Mouse (Mus musculus): Measurements from ENCODE around the gene 1600014C10Rik.

1600014C10Rik gene

DNA sequence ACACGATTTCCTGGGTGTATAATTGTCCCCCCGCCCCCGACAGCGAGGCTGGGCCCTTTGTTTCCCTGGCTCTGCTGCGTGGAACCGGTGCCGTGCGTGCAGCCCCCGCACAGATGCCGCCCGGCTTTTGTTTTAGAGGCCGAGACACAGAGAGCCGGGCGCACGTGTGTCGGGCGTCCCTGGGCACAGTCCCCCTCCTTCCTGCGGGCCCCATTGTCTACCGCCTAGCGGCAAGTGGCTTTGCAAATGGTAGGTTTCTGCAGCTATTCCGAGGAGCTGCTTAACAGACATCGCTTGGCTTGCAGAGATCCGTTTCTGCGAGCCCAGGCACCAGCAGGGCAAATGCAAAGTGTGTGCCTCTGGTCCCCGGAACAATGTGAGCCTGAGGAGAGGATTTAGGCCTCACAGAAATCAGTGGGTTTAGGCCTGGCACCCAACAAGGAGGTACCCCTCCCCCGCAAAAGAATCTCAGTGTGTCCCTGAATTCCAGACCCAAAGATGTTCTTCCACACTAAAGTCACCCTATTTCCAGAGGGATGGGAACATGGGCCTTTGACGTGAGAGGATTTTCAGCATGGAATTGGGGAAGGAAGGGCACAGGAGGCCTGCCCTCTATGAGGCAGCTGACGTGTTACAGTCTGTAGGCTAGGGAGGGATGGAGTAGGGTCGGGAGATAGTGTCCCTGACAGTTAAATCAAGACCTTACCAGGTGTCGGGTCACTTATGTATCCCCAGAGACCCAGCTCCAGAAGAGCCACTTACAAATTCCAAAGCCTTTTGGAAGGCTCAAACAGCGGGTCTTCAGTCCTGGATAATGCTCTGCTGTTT is 8.5 kb upstream of the 1600014C10Rik start:
- ChIA-PET POLR2A (interaction anchor here in 3 of 4 experiments (0.6 to 2.4 kb wide), 9 partner anchors 8 to 96 kb away, joined by 3 to 12 read pairs (median 3); partner anchors contain the start of genes 1600014C10Rik (in 2 of the 3), Plekhf1 (in 1 of the 3) and Pop4 (in 1 of the 3)), CTCF (interaction anchor here (0.6 to 4.5 kb wide), 11 partner anchors 8 to 96 kb away, joined by 3 to 29 read pairs (median 4); partner anchors contain the start of gene 1600014C10Rik (in 2 of the 4))

GRCm38 (mm10) chr7:38176056-38176455 is 7.0 kb upstream of the 1600014C10Rik start:
- CTCF ChIA-PET: interaction anchor here (0.6 to 4.1 kb wide), 7 partner anchors 8 to 91 kb away, joined by 3 to 28 read pairs (median 3); partner anchors contain the start of gene 1600014C10Rik (in 1 of the 4)
- POLR2A ChIA-PET: interaction anchor here in 3 of 4 experiments (0.6 to 2.4 kb wide), 4 partner anchors 8 to 218 kb away, joined by 3 to 12 read pairs (median 4); no protein-coding TSS in a partner anchor

DNA sequence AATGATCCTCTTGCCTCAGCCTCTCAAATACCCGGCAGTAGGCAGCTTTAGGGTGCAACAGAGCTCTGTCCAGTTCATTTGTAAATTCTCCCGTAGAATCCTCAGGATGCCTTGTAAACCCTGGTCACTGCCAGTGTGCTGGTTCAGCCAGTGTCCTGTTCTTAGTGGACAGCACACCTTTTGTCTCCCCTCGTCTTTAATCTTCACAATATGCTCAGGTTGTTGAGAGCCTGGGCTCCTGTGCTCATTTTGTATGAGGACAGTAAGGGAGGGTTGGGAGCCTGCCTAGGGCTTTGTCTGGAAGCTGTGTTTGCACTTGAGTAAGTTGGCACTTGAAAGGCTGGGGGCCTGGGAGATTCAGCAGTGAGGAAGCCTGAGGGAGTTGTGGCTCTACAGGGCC is 3.1 kb upstream of the 1600014C10Rik start:
- ChIA-PET CTCF (interaction anchor here (0.5 to 1.5 kb wide), 6 partner anchors 8 to 87 kb away, joined by 3 to 12 read pairs (median 4); no protein-coding TSS in a partner anchor), POLR2A (interaction anchor here in 1 of 4 experiments (0.6 kb wide), 1 partner anchor 91 kb away, joined by 4 read pairs; no protein-coding TSS in a partner anchor)

DNA sequence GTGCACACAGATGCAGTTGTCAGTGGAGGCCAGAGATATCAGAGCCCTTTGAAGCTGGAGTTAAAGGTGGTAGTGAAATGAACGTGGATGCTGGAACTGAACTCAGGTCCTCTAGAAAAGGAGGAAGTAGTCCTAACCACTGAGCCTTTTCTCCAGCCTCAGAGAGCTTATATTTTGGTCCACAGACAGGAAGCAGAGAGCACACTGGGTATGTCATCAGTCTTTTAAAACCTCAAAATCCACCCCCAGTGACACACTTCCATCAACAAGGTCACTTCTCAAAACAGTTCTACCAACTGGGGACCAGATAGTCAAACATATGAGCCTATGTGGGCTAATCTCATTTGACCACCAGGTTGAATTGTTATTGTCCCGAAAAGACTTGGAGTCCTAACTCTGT is 1.7 kb upstream of the 1600014C10Rik start:
- ChIA-PET POLR2A (interaction anchor here in 3 of 4 experiments (0.6 to 3.5 kb wide), 5 partner anchors 15 to 821 kb away, joined by 7 to 37 read pairs (median 14); partner anchors contain the start of gene Pop4 (in 2 of the 3)), CTCF (interaction anchor here (0.7 to 4.4 kb wide), 19 partner anchors 8 to 451 kb away, joined by 3 to 111 read pairs (median 14); partner anchors contain the start of gene Pop4 (in 1 of the 4))

DNA sequence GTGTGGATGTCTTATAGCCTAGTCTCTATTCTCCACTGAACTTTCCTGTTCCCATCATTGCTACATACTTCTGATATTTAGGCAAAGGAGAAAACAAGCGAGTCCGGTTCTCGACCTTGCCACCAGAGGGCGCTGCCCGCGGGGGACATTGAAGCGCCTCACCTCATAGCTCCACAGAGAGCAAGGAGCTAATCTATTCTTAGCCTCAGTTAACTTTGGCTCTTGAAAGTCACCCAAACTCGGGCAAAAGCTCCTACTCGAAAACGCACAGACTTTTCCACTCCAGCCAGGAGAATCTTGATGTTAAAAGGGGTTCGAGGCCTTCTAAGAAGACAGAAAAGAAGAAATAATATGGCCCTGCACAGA is 438 bp upstream of the 1600014C10Rik start:
- ChIA-PET CTCF (interaction anchor here (0.5 to 4.4 kb wide), 71 partner anchors 9 to 163 kb away, joined by 3 to 111 read pairs (median 4); partner anchors contain the start of genes Pop4 (in 3 of the 4), Plekhf1 (in 2 of the 4) and Ccne1 (in 1 of the 4)), POLR2A (interaction anchor here (0.6 to 3.5 kb wide), 23 partner anchors 8 to 164 kb away, joined by 3 to 37 read pairs (median 8); partner anchors contain the start of genes Pop4 (in 2 of the 4) and Plekhf1 (in 1 of the 4))

GRCm38 (mm10) chr7:38183709-38184417 is 846 bp downstream of the 1600014C10Rik start:
- CTCF ChIA-PET: interaction anchor here (0.5 to 4.4 kb wide), 49 partner anchors 7 to 249 kb away, joined by 3 to 111 read pairs (median 5); partner anchors contain the start of gene Pop4 (in 2 of the 4)
- POLR2A ChIA-PET: interaction anchor here in 3 of 4 experiments (0.5 to 3.5 kb wide), 40 partner anchors 9 to 1336 kb away, joined by 3 to 37 read pairs (median 4); partner anchors contain the start of genes Pop4 (in 2 of the 3), Ccne1 (in 1 of the 3) and Plekhf1 (in 1 of the 3)

DNA sequence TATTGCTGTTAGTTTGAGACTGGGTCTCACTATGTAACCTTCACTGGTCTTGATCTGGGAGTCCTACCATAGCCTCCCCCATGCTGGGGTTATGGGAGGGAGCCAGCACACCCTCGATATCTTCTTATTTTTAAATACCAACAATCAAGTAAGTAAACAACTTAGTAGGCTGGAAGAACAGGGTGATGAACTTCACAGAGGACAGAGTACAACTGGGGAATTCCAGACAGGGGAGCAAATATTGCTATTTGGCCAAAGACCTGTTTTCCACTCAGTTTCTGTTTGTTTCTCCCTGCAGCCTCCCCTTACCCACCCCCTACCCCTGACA is 1.4 kb downstream of the 1600014C10Rik start:
- CTCF ChIA-PET: interaction anchor here in 3 of 4 experiments (0.5 to 4.4 kb wide), 21 partner anchors 9 to 123 kb away, joined by 3 to 111 read pairs (median 10); no protein-coding TSS in a partner anchor
- POLR2A ChIA-PET: interaction anchor here in 3 of 4 experiments (0.5 to 3.5 kb wide), 23 partner anchors 9 to 1335 kb away, joined by 3 to 37 read pairs (median 5); partner anchors contain the start of genes Pop4 (in 2 of the 3) and Plekhf1 (in 1 of the 3)

- POLR2A ChIA-PET: interaction anchor here in 3 of 4 experiments (1.0 to 3.3 kb wide), 8 partner anchors 9 to 82 kb away, joined by 4 to 19 read pairs (median 7); partner anchors contain the start of gene Plekhf1 (in 1 of the 3)
- CTCF ChIA-PET: interaction anchor here in 3 of 4 experiments (0.5 to 4.2 kb wide), 8 partner anchors 11 to 81 kb away, joined by 3 to 111 read pairs (median 20); no protein-coding TSS in a partner anchor
Observed at GRCm38 (mm10) chr7:38184786-38185185, 1.8 kb downstream of the 1600014C10Rik start.

DNA sequence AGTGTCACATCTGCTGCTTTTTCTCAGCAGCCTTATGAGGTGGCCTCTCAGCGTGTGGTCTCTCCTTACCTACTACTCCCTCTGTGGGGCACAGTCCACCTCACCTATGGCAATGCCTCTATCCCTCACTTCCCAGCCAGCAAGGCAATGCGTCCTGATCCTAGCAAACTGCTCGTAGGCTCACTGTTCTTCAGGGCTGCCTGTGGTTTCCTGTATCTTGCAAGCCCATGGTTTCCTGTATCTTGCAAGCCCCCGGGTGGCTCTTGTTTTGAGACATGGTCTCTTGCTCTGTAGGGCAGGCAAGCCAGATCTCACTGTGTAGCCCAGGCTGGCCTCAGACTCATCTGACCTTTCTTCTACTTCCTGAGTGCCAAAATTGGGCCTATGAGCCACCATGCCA is 3.8 kb downstream of the 1600014C10Rik start:
- POLR2A ChIA-PET: no interaction called here

DNA sequence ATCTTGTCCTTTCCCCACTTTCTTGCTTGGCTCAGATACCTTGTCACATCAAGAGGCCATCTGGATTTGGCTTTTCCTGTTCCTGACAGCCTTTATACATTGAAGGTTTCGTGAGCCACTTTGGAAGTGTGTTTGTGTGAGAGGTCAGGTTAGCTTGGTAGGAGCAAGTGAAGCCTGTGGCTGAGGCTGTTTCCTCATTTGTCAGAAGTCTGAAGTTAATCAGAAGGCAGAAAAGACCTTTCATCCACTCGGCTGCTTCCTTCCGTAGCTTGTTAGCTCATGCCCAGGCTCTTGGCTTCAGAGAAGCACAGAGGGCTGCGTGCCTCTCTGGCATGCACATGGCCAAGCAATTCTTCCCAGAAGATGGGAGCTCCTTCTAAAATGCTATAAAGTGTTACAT is 4.8 kb downstream of the 1600014C10Rik start:
- ChIA-PET CTCF (interaction anchor here (0.7 to 5.3 kb wide), 5 partner anchors 12 to 202 kb away, joined by 3 to 61 read pairs (median 3); no protein-coding TSS in a partner anchor), POLR2A (no interaction called here)

More for the DNA sequence above, 3.8 kb downstream of the 1600014C10Rik start:
- CTCF ChIA-PET: interaction anchor here in 3 of 4 experiments (0.6 to 5.3 kb wide), 4 partner anchors 14 to 1530 kb away, joined by 3 to 61 read pairs (median 4); no protein-coding TSS in a partner anchor

DNA sequence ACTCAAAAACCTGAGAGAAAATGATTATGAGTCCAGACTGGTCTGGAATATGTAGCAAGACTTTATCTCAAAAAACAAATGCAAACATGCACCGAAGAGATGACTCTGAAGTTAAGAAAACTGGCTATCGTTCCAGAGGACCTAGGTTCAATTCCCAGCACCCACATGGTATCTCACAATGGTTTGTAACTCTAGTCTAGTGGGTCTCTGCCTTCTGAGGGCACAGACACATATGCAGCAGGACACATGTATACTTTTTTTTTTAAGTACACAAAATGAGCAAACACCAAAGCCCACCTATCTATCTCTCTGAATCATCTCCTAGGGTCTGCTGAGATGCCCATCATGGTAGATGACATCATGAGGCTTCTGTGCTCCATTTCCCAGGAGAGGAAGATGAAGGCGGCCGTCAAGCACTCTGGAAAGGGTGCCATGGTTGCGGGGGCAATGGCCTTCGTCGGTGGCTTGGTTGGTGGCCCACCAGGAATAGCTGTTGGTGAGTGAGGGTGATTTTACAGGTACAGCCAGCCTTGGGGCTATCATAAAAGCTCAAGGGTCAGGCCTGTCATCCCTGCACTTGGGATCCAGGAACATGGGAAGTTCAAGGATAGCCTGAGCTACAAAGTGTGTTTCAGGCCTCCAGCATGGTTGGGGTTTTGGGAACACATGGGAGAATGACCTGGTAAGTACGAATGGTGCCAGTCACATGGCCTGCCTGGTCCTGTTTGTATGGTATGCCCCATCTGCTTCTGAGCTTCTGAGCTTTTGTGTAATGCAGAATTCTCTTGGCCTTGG is 5.5 kb downstream of the 1600014C10Rik start:
- POLR2A ChIA-PET: no interaction called here

DNA sequence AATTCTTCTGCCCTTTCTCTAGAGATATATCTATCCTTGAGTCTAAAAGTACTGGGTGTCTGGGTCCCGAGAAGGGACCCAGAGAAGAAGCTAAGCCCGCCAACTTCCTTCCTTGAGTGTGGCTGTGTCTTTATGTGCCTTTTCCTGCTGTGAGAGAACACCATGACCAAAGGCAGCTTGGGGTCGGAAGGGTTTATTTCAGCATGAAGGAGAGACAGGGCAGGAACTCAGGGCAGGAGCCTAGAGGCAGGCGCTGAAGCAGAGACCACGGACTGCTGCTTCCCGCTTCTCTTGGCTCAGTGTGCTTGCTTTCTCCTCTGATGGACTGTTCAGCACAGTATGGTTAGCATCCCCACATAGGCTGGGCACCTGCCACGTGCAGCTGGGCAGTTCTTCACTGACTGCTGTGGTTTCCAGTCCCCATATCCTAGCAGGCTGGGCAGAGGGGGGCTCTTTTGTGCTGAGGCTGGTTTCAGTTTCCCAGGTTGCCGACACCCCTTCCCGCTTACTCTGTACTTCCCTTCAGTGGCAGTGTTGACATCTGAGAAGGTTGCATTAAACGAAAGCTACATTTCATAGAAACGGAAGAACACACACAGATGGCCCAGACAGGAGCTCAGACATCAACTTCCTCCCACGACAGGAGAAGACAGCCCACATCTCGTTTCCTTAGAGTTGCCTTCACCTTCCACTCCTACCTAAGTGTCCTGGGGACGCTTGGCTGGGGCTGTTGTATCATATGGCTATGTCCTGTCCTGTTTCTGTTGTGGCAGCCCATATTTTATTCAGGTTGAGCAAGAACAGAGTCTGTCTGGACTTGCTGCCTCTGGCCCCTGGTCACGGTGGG is 6.3 kb downstream of the 1600014C10Rik start:
- POLR2A ChIA-PET: interaction anchor here in 1 of 4 experiments (1.0 to 1.4 kb wide), 2 partner anchors 76 to 82 kb away, joined by 3 to 4 read pairs; partner anchors contain the start of gene Pop4
- CTCF ChIA-PET: interaction anchor here (1.1 to 5.3 kb wide), 6 partner anchors 8 to 78 kb away, joined by 3 to 61 read pairs (median 6); no protein-coding TSS in a partner anchor

More for the DNA sequence above, 5.5 kb downstream of the 1600014C10Rik start:
- CTCF ChIA-PET: interaction anchor here (1.1 to 5.3 kb wide), 6 partner anchors 9 to 13 kb away, joined by 3 to 61 read pairs (median 6); no protein-coding TSS in a partner anchor

DNA sequence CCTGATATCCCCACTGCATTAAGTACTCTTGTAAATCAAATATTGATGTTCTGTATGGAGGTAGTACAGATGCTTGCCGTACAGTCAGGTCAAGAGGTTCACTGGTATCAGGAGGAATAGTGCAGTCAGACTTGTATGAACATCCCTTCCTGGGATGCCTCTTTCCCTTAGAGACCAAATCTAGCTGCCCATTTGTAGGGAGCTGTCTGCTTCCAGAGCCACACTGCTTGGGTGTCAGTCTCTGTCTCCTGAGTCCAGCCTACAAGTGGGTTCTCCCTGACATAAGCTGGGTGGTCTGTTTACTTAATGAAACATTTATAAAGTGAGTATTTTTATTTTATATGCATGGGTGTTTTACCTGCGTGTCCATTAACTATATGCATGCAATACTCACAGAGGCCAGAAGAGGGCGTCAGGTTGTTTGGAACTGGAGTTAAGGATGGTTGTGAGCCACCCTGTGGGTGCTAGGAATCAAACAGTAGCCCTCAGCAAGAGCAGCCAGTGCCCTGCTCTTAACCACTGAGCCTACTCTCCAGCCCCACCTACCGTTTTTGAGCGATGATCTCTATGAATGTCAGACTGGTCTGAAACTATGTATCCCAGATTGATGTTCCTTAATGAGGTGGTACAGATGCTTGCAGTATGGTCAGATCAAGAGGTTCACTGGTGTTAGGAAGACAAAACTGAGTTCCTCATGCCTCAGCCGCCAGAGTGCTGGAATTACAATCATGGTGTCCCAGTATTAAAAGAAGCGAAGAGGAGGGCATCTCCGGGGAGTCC is 7.2 kb downstream of the 1600014C10Rik start:
- POLR2A ChIA-PET: interaction anchor here in 1 of 4 experiments (1.0 to 1.4 kb wide), 2 partner anchors 75 to 81 kb away, joined by 3 to 4 read pairs; partner anchors contain the start of gene Pop4
- CTCF ChIA-PET: interaction anchor here (1.1 to 5.3 kb wide), 10 partner anchors 7 to 81 kb away, joined by 3 to 61 read pairs (median 12); partner anchors contain the start of genes 1600014C10Rik (in 1 of the 4) and Pop4 (in 1 of the 4)

GRCm38 (mm10) chr7:38191146-38191545 is 8.1 kb downstream of the 1600014C10Rik start:
- CTCF ChIA-PET: interaction anchor here in 3 of 4 experiments (0.6 to 6.0 kb wide), 21 partner anchors 8 to 487 kb away, joined by 3 to 61 read pairs (median 6); partner anchors contain the start of genes 1600014C10Rik (in 3 of the 3) and Pop4 (in 2 of the 3)
- POLR2A ChIA-PET: interaction anchor here in 2 of 4 experiments (1.0 to 2.4 kb wide), 3 partner anchors 8 to 80 kb away, joined by 4 to 8 read pairs (median 6); partner anchors contain the start of genes 1600014C10Rik (in 1 of the 2) and Pop4 (in 1 of the 2)

DNA sequence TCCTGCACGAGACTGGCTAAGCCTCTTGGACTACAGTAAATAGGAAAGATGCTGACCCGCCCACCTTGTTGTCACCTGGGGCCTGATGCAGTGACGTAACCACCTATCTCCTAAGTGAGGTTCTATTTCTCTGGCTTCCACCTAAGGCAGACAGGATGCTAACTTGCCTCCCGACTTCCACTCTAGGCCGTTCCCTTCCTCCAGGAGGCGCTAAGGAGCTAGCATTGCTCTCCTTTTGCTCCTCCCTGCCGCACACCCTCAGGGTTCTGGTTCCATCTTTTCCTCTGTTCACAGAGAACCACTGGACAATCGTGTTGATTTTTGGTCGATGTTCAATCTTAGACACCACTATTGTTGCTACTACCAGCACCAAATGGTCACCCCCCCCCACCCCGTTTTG is 8.6 kb downstream of the 1600014C10Rik start:
- ChIA-PET CTCF (interaction anchor here in 3 of 4 experiments (0.5 to 6.0 kb wide), 30 partner anchors 9 to 487 kb away, joined by 3 to 61 read pairs (median 4); partner anchors contain the start of genes 1600014C10Rik (in 3 of the 3) and Pop4 (in 3 of the 3)), POLR2A (interaction anchor here in 2 of 4 experiments (1.0 to 2.4 kb wide), 2 partner anchors 9 kb away, joined by 6 to 8 read pairs; partner anchors contain the start of gene 1600014C10Rik (in 1 of the 2))

Data from embryonic stem cell, embryonic (primary cell).